Mouse (Mus musculus): ENCODE data around the gene Caln1.
"Not testable (repeated sequence)": the region's sequence is repeated elsewhere in the genome, so short reads cannot be mapped to it uniquely, and the experiment has no call there.

The Caln1 gene

GRCm38 (mm10) chr5:130547496-130547895, 178.2 kb downstream of the Caln1 start:
- DNase-seq (ENCODE audit: low spot score in 2 of 2), result no peak

- no peak for DNase-seq (ENCODE audit: low spot score in 2 of 2)
These were observed 184.7 kb downstream of the Caln1 start for GRCm38 (mm10) chr5:130553916-130554315.

GRCm38 (mm10) chr5:130563146-130563545, 193.9 kb downstream of the Caln1 start:
- DNase-seq (ENCODE audit: low spot score in 2 of 2), result no peak

GRCm38 (mm10) chr5:130566002-130566401, 196.7 kb downstream of the Caln1 start:
- DNase-seq (ENCODE audit: low spot score in 2 of 2), result no peak

- no peak for DNase-seq (ENCODE audit: low spot score in 2 of 2)
These were observed 208.3 kb downstream of the Caln1 start for GRCm38 (mm10) chr5:130577581-130577980.

- no peak for DNase-seq (ENCODE audit: low spot score in 2 of 2)
These were observed 214.8 kb downstream of the Caln1 start for GRCm38 (mm10) chr5:130584042-130584441.

GRCm38 (mm10) chr5:130586257-130586656, 217.0 kb downstream of the Caln1 start:
- no peak for DNase-seq (ENCODE audit: low spot score in 2 of 2)

- no peak for DNase-seq (ENCODE audit: low spot score in 2 of 2)
These were observed 227.3 kb downstream of the Caln1 start for GRCm38 (mm10) chr5:130596541-130596940.

GRCm38 (mm10) chr5:130613657-130614056, 244.4 kb downstream of the Caln1 start:
- no peak for DNase-seq (ENCODE audit: low spot score in 2 of 2)

- no peak for DNase-seq (ENCODE audit: low spot score in 2 of 2)
These were observed 245.0 kb downstream of the Caln1 start for GRCm38 (mm10) chr5:130614209-130614608.

GRCm38 (mm10) chr5:130620060-130620459, 250.8 kb downstream of the Caln1 start:
- DNase-seq (ENCODE audit: low spot score in 2 of 2), result no peak

GRCm38 (mm10) chr5:130623206-130623605, 254.0 kb downstream of the Caln1 start:
- DNase-seq (ENCODE audit: low spot score in 2 of 2), result no peak

GRCm38 (mm10) chr5:130627800-130628199, 258.5 kb downstream of the Caln1 start:
- DNase-seq (ENCODE audit: low spot score in 2 of 2), result no peak

- DNase-seq (ENCODE audit: low spot score in 2 of 2), result no peak
These were observed 266.1 kb downstream of the Caln1 start for GRCm38 (mm10) chr5:130635397-130635796.

GRCm38 (mm10) chr5:130641881-130642280, 272.6 kb downstream of the Caln1 start:
- DNase-seq (ENCODE audit: low spot score in 2 of 2), result no peak

GRCm38 (mm10) chr5:130646126-130646525, 276.9 kb downstream of the Caln1 start:
- DNase-seq (ENCODE audit: low spot score in 2 of 2), result not testable (repeated sequence)

GRCm38 (mm10) chr5:130658141-130658540, 288.9 kb downstream of the Caln1 start:
- no peak for DNase-seq (ENCODE audit: low spot score in 2 of 2)

- DNase-seq (ENCODE audit: low spot score in 2 of 2), result no peak
These were observed 296.8 kb downstream of the Caln1 start for GRCm38 (mm10) chr5:130666091-130666490.

- DNase-seq (ENCODE audit: low spot score in 2 of 2), result no peak
These were observed 303.3 kb downstream of the Caln1 start for GRCm38 (mm10) chr5:130672588-130672987.

- DNase-seq (ENCODE audit: low spot score in 2 of 2), result no peak
These were observed 303.8 kb downstream of the Caln1 start for GRCm38 (mm10) chr5:130673092-130673491.

GRCm38 (mm10) chr5:130677895-130678294, 308.6 kb downstream of the Caln1 start:
- no peak for DNase-seq (ENCODE audit: low spot score in 2 of 2)

GRCm38 (mm10) chr5:130685911-130686658, 316.8 kb downstream of the Caln1 start:
- no peak for DNase-seq (ENCODE audit: low spot score in 2 of 2)

- DNase-seq (ENCODE audit: low spot score in 2 of 2), result no peak
These were observed 319.3 kb downstream of the Caln1 start for GRCm38 (mm10) chr5:130688385-130689138.

Measured in spleen, postnatal 36 days (tissue).